In the genomic region with DNA sequence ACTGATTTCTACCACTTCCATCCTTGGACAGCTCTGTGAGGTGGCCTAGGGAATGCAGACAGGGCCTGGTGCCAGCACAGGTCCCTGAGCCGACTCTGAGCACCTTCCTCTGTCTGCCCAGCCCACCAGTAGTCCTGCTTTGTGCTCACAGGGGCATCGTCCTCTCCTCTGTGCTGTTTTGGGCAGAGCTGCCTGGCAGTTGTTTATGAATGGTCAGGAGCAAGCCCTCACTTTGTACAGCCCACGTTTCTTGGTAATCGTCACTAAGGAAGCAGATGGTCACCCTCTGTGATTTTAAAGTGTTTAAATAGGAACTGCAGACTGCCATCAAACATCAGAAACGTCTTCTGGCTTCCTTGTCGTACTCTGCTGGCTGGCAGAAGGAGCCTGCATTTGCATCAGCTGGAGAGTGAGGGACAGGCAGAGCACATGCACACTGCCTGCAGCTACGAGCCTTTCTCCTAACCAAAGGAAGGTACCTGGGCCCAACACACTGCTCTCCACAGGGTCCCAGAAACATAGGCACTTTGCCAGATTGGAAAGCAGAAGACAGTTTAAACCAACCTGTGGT, we compare ENCODE assay signal across 8 mouse cellular contexts.
DNase-seq lines count a peak whose midpoint lies in the region; ATAC-seq and TF ChIP-seq lines count a peak whose summit lies in the region.

No protein-coding gene starts in this region.

- ATAC-seq in heart, embryonic 13.5 days (ENCODE audit: extremely low read depth, insufficient number of reproducible peaks, low FRiP score, low TSS enrichment): no peak
- peak; percentile 29 for ATAC-seq in granulocyte monocyte progenitor cell, adult 5-6 weeks (replicated peaks; ENCODE audit: poor library complexity, severe bottlenecking)
- ATAC-seq in limb, embryonic 15.5 days (ENCODE audit: insufficient number of reproducible peaks, low FRiP score, low TSS enrichment, low read depth): no peak; the same call in 1 of the 2 replicates
- no peak for ATAC-seq in liver, postnatal 0 days

- no peak for DNase-seq in heart, adult 8-10 months (ENCODE audit: low spot score)
- peak; percentile 60 for DNase-seq in cerebellum, adult 9-10 months
- no peak for DNase-seq in liver, postnatal 0 days
- no peak for DNase-seq in thymus, postnatal 10 days (ENCODE audit: low spot score in 2 of 2)
- DNase-seq in embryo, embryonic 9.5 days (ENCODE audit: extremely low spot score): no peak

- H3K27ac ChIP-seq in heart, embryonic 13.5 days (replicated peaks): peak overlapping the region; percentile 42; the same call in 1 of the 2 replicates
- H3K27ac ChIP-seq in limb, embryonic 15.5 days: peak overlapping the region; percentile 86
- no peak overlapping the region for H3K27ac ChIP-seq in liver, postnatal 0 days (ENCODE audit: low read depth)

- peaks cover 48% of the 10 kb centered on the region for H3K4me1 ChIP-seq in heart, embryonic 13.5 days
- H3K4me1 ChIP-seq in limb, embryonic 15.5 days: peaks cover 67% of the 10 kb centered on the region
- H3K4me1 ChIP-seq in liver, postnatal 0 days (ENCODE audit: insufficient read depth): no peaks in the 10 kb centered on the region

- H3K27me3 ChIP-seq in heart, embryonic 13.5 days (replicated peaks): no peaks in the 10 kb centered on the region
- H3K27me3 ChIP-seq in limb, embryonic 15.5 days: no peaks in the 10 kb centered on the region
- H3K27me3 ChIP-seq in liver, postnatal 0 days (ENCODE audit: insufficient read depth, low read length): no peaks in the 10 kb centered on the region

- no peak for TF ChIP-seq EP300 in liver, postnatal 0 days (IDR thresholded peaks at IDR 0.05; ENCODE audit: low read depth)

- peaks cover 14% of the 10 kb centered on the region for H3K36me3 ChIP-seq in heart, embryonic 13.5 days
- H3K36me3 ChIP-seq in limb, embryonic 15.5 days: peaks cover 10% of the 10 kb centered on the region; the same call in 1 of the 2 replicates
- 0 out of 2 replicates have a peak, but pooled peaks cover 2% of the 10 kb centered on the region for H3K36me3 ChIP-seq in liver, postnatal 0 days (replicated peaks; ENCODE audit: insufficient read depth, low read length)

- no peaks in the 10 kb centered on the region for H3K9me3 ChIP-seq in heart, embryonic 13.5 days
- H3K9me3 ChIP-seq in limb, embryonic 15.5 days: no peaks in the 10 kb centered on the region
- H3K9me3 ChIP-seq in liver, postnatal 0 days (ENCODE audit: low read length): no peaks in the 10 kb centered on the region

- no peak overlapping the region for H3K4me3 ChIP-seq in heart, embryonic 13.5 days
- no peak overlapping the region for H3K4me3 ChIP-seq in limb, embryonic 15.5 days
- H3K4me3 ChIP-seq in liver, postnatal 0 days (ENCODE audit: low read depth, low read length): no peak overlapping the region

- no peak overlapping the region for H3K4me2 ChIP-seq in heart, embryonic 13.5 days
- no peak overlapping the region for H3K4me2 ChIP-seq in limb, embryonic 15.5 days
- no peak overlapping the region for H3K4me2 ChIP-seq in liver, postnatal 0 days (ENCODE audit: low read depth, low read length)

- WGBS in heart, embryonic 13.5 days: 49% methylated on average over 7 of the region's 7 CpGs
- 22% methylated on average over 7 of the region's 7 CpGs for WGBS in limb, embryonic 15.5 days
- 50% methylated on average over 7 of the region's 7 CpGs for WGBS in liver, postnatal 0 days (ENCODE audit: insufficient replicate concordance)

- 0 out of 2 replicates have a peak overlapping the region, but pooled peaks have one; percentile 45 for H3K9ac ChIP-seq in heart, embryonic 13.5 days
- H3K9ac ChIP-seq in limb, embryonic 15.5 days: no peak overlapping the region
- H3K9ac ChIP-seq in liver, postnatal 0 days (replicated peaks): no peak overlapping the region

- TF ChIP-seq CTCF in liver, postnatal 0 days (IDR thresholded peaks at IDR 0.05; ENCODE audit: low read depth): no peak
